Mouse (Mus musculus): Measurements from ENCODE around the gene Cpsf4. TPM values are rescaled to one million over a fixed set of nuclear protein-coding genes. Genes with fewer than 3 reads are reported as not detected.

Cpsf4 gene
- polyA plus RNA-seq, 1 experiment from 2014 or later: 19.3 TPM

DNA sequence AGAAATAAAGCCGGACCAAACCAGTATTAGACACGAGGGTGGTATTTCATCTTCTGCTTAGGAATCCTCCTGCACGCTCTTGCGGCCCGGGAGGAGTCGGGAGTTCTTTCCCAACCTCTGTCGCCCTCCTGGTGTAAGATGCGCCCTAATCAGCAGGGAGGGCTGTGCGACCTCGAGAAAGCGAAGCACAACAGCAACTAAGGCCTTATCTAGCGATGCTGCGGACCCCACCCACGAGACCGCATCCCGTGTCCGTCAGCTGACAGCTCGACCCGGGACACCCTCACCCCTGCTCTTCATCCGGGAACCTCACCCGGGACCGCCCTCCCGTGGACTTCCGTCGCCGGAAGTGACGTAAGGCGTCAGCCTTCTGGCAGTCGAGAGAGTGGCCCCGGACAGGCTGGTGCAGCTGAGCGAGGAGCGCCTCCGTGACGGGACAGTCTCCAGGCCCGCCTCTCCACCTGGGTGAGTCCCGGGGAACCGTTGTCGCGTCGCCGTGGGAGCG is 64.4 kb downstream of the Cpsf4 start, which contains the start of gene Zfp655:
Zfp655 (plus strand) TSS at position 349 of the 505 bp plus-strand sequence.
- H3K4me1 ChIP-seq (ENCODE audit: insufficient read depth): peaks cover 5% of the 10 kb centered on the region
- WGBS (ENCODE audit: insufficient replicate concordance): under 1% methylated on average over 42 of the region's 42 CpGs
- peak within 1 kb of the TSS; percentile 99 for H3K9ac ChIP-seq (replicated peaks)
- H3K36me3 ChIP-seq (replicated peaks; ENCODE audit: insufficient read depth, low read length): peaks cover 29% of the 10 kb centered on the region
- peak within 1 kb of the TSS; percentile 99 for H3K4me3 ChIP-seq (ENCODE audit: low read depth, low read length)
- DNase-seq: peak; percentile 98
- TF ChIP-seq CTCF (IDR thresholded peaks at IDR 0.05; ENCODE audit: low read depth) (no peak), EP300 (IDR thresholded peaks at IDR 0.05; ENCODE audit: low read depth) (peak; percentile 83)
- H3K9me3 ChIP-seq (ENCODE audit: low read length): no peaks in the 10 kb centered on the region
- peak within 1 kb of the TSS; percentile 99 for H3K27ac ChIP-seq (ENCODE audit: low read depth)
- peak; percentile 97 for ATAC-seq
- H3K4me2 ChIP-seq (ENCODE audit: low read depth, low read length): peak within 1 kb of the TSS; percentile 82
- no peaks in the 10 kb centered on the region for H3K27me3 ChIP-seq (ENCODE audit: insufficient read depth, low read length)

Other genes starting within 250 kb of the Cpsf4 start
- gene Smurf1, start 201.4 kb upstream of the Cpsf4 start, polyA plus RNA-seq (2015; fragmentation: Nextera tagmentation; extraction: Ambion mirVana): 2.1 and 2.2 TPM in 2 replicates
- gene Gm4871, start 134.5 kb upstream of the Cpsf4 start, polyA plus RNA-seq (2015; fragmentation: Nextera tagmentation; extraction: Ambion mirVana): not detected in 2 replicates
- not detected in 2 replicates for gene 1700018F24Rik, start 124.2 kb upstream of the Cpsf4 start, polyA plus RNA-seq (2015; fragmentation: Nextera tagmentation; extraction: Ambion mirVana)
- gene Arpc1a, start 83.4 kb upstream of the Cpsf4 start, polyA plus RNA-seq (2015; fragmentation: Nextera tagmentation; extraction: Ambion mirVana): 49.1 and 51.1 TPM in 2 replicates
- not detected in 2 replicates for gene Kpna7, start 83.2 kb upstream of the Cpsf4 start, polyA plus RNA-seq (2015; fragmentation: Nextera tagmentation; extraction: Ambion mirVana)
- 157 and 181 TPM in 2 replicates for gene Arpc1b, start 53.0 kb upstream of the Cpsf4 start, polyA plus RNA-seq (2015; fragmentation: Nextera tagmentation; extraction: Ambion mirVana)
- gene Pdap1, start 27.0 kb upstream of the Cpsf4 start, polyA plus RNA-seq (2015; fragmentation: Nextera tagmentation; extraction: Ambion mirVana): 32.5 and 34.0 TPM in 2 replicates
- 94.8 and 97.2 TPM in 2 replicates for gene Bud31, start 26.9 kb upstream of the Cpsf4 start, polyA plus RNA-seq (2015; fragmentation: Nextera tagmentation; extraction: Ambion mirVana)
- gene Ptcd1, start 105 bp upstream of the Cpsf4 start, polyA plus RNA-seq (2015; fragmentation: Nextera tagmentation; extraction: Ambion mirVana): 4.4 and 5.5 TPM in 2 replicates
- 411 and 425 TPM in 2 replicates for gene Atp5j2, start 24.8 kb downstream of the Cpsf4 start, polyA plus RNA-seq (2015; fragmentation: Nextera tagmentation; extraction: Ambion mirVana)
- gene Zkscan14, start 34.7 kb downstream of the Cpsf4 start, polyA plus RNA-seq (2015; fragmentation: Nextera tagmentation; extraction: Ambion mirVana): 5.0 and 5.5 TPM in 2 replicates
- 2.8 and 3.8 TPM in 2 replicates for gene Zkscan5, start 37.3 kb downstream of the Cpsf4 start, polyA plus RNA-seq (2015; fragmentation: Nextera tagmentation; extraction: Ambion mirVana)
- gene Zfp655, start 64.5 kb downstream of the Cpsf4 start, polyA plus RNA-seq (2015; fragmentation: Nextera tagmentation; extraction: Ambion mirVana): 25.4 and 27.4 TPM in 2 replicates
- gene Zscan25, start 113.3 kb downstream of the Cpsf4 start, polyA plus RNA-seq (2015; fragmentation: Nextera tagmentation; extraction: Ambion mirVana): 0.22 and 0.25 TPM in 2 replicates
- 1.0 and 1.2 TPM in 2 replicates for gene Cyp3a57, start 178.1 kb downstream of the Cpsf4 start, polyA plus RNA-seq (2015; fragmentation: Nextera tagmentation; extraction: Ambion mirVana)